Mouse (Mus musculus): Measurements from ENCODE around the gene Plin2. TPM values are rescaled to one million over a fixed set of nuclear protein-coding genes. Genes with fewer than 3 reads are reported as not detected.

Gene Plin2
- polyA plus RNA-seq, 1 experiment from 2014 or later: 41.3 TPM

Other genes starting within 250 kb of the Plin2 start
- gene Saxo1, start 111.7 kb downstream of the Plin2 start, polyA plus RNA-seq (2014; fragmentation: Nextera tagmentation; extraction: Ambion mirVana): not detected in 2 replicates
- 159 and 192 TPM in 2 replicates for gene Rraga, start 94.4 kb downstream of the Plin2 start, polyA plus RNA-seq (2014; fragmentation: Nextera tagmentation; extraction: Ambion mirVana)
- gene Haus6, start 58.0 kb downstream of the Plin2 start, polyA plus RNA-seq (2014; fragmentation: Nextera tagmentation; extraction: Ambion mirVana): 6.2 and 9.8 TPM in 2 replicates
- 3.9 and 5.1 TPM in 2 replicates for gene Dennd4c, start 78.5 kb upstream of the Plin2 start, polyA plus RNA-seq (2014; fragmentation: Nextera tagmentation; extraction: Ambion mirVana)
- 413 and 486 TPM in 2 replicates for gene Rps6, start 187.4 kb upstream of the Plin2 start, polyA plus RNA-seq (2014; fragmentation: Nextera tagmentation; extraction: Ambion mirVana)
- gene Acer2, start 204.3 kb upstream of the Plin2 start, polyA plus RNA-seq (2014; fragmentation: Nextera tagmentation; extraction: Ambion mirVana): 22.5 and 26.8 TPM in 2 replicates

All from midbrain, embryonic 14.5 days (tissue).